Mouse (Mus musculus): ENCODE data around the gene Leng9.

DNA sequence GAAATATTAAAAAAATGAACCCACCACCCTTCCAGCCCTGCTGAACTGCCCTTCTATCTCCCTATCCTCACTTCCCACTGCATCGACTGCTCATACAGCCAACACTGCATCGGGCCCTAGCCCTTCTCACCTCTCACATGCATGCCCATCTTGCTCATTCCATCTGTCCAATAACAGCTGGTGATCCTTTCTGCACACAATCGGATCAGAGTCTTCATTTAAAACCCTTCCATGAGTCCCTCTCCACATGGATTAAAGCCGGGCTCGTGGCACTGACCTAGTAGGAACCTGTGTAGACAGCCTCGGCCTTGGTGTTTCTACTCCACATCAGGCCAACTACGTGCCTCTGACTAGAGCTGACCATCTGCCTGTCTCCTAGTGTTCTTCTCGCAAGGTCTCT is 18.2 kb downstream of the Leng9 start:
- TF ChIP-seq CTCF (IDR thresholded peaks at IDR 0.05; ENCODE audit: control insufficient read depth, insufficient read depth, low read length) (no peak), POLR2A (IDR thresholded peaks at IDR 0.05; ENCODE audit: borderline replicate concordance, control insufficient read depth, low read depth, low read length) (no peak)
